Mouse (Mus musculus) gastrocnemius, adult 18-20 months (tissue): ENCODE data around the gene Myh7b. TPM values are rescaled to one million over a fixed set of nuclear protein-coding genes. Genes with fewer than 3 reads are reported as not detected.
A peak's percentile ranks its signal among the peaks of the same experiment; 100 is the strongest.

Experiments used
- DNase-seq: peaks from one replicate; pipeline ENCODE4 v3.0.0; 2021; ENCODE audit warnings: low spot score
- long read RNA-seq, 2 experiments: library from polyadenylated mRNA; stranded (forward); transcript quantifications; one replicate each; pipeline ENCODE4 v2.0.0; 2021
- total RNA-seq, 2 experiments: library from RNA; stranded (reverse); gene quantifications; 2 replicates each; pipeline ENCODE4 v1.2.3; 2021

The Myh7b gene
- 1 to 10 TPM; 4.5 to 7.3 TPM for total RNA-seq
- long read RNA-seq, experiment 1, result 0 reads
- long read RNA-seq, experiment 2, partial matches to known transcripts, result 2 of 3 reads
- long read RNA-seq, experiment 2, other reads (novel, unspliced or antisense), result 1 of 3 reads

DNA sequence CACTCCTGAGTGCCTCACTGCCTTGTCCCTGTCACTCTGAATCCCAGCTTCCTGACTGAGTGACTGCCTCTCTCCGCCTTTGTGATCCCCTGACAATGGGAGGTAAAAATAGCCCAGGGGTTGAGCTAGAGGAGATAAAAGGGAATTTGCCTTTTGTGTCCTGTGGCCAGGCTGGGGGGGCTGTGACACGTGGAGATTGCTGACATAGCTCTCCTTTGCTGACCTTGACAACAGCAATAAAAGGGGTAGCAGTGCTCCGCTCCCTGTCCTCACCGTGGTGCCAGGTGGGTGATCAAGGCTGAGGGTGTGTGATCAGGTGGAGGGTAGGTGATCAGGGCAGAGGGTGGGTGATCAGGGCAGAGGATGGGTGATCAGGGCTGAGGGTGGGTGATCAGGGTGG, at the start of gene Myh7b:
Gene Myh7b (plus strand): TSS at position 235 of the 400 bp plus-strand sequence.
- no peak for DNase-seq

DNA sequence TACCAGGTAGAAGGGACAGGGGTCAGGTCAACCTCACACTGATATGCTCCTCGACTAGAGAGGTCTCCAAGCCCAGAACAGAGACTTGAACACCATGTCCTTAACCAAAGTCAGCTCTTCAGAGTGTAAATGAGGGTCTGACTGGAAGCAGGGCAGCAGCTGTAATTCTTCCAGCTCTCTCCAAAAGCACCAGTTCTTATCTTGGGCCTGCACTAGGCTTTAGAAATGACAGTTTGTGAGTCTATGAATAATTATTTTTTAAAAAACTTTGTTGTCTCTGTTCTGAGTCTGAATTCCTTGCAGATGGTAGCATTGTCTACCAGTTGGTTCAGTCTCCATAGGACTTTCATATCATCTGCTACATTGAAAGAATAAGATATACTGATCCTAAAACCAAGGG, 48.8 kb upstream of the Myh7b start:
- DNase-seq, result no peak

DNA sequence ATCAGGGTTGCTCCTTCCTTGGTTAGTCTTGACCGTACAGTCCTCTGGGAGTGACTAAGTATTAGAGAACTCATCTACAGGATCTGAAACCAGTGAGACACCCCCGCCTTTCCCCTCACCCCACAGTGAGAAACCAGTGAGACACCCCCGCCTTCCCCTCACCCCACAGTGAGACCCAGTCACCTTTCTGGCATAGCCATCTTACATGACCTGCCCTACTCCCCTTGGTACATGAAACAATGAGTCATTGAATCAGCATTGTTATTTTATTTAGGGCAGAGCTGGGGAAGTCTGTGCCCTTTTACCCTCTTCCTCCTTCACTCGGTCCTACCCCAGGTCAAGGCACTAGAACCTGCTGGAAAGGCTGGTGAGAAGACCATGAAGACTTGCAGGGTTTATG, 48.1 kb upstream of the Myh7b start:
- no peak for DNase-seq

DNA sequence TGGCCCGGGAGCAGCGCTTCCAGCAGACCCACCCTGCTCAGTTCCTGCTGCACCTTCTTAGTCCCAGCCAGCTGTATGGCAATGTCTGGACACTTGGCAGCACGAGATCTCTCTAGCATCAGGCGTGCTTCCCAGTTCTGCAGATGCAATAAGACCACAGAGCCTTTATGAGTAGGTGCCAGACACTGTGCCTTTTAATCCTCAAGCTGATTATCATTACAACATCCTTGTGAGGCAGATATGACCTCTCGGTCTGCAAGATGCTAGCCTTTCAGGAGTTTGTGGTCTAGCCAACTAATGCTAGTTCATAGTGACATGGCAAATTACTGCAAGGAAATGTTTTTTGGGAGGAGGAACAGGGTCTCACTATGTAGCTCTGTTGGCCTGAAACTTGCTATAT, 43.3 kb upstream of the Myh7b start:
- no peak for DNase-seq

DNA sequence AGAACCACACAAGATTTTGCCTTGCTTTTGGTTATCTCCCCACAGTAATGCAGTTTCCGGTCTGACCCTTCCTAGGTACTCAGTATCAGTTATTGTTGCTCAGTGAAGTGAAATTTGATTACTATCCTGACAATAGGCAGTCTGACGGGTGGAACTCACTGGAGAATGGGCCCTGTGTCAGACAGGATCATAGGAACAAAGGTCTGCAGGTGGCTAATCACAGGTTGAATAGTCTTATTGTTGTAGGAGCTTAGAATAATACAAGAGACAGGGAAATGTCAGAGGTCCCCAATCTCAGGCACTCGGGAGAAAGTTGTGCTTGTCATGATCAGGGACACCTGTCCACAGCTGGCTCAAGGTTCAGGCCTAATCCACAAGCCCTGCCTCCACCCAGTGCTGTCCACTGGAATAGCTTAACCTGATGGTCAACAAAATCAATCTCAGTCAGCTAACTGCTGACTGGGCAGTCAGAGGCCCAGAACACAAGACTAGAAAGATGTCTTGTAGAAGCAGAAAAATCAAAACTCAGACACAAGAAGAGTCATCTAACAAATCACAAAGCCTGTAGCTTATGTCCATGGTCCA, 41.7 kb upstream of the Myh7b start:
- no peak for DNase-seq

DNA sequence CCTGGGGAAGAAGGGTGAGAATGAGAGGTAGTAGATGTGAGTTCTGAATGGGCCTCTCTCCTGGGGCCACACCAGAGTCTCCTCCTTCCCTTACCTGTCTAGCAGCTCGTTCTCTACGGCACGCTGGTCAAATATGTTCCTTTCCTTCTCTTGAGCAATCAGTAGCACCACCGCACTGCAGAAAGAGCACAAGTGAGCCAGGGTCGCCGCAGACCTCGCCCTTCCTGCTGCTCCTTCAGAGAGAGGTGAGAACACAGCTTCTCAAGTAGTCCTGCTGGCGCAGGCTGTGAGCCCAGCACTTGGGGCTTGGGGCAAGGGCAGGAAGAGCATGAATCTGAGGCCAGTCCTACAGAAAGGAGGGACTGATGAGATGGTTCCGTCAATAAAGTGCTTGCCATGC, 38.0 kb upstream of the Myh7b start:
- DNase-seq, result no peak

DNA sequence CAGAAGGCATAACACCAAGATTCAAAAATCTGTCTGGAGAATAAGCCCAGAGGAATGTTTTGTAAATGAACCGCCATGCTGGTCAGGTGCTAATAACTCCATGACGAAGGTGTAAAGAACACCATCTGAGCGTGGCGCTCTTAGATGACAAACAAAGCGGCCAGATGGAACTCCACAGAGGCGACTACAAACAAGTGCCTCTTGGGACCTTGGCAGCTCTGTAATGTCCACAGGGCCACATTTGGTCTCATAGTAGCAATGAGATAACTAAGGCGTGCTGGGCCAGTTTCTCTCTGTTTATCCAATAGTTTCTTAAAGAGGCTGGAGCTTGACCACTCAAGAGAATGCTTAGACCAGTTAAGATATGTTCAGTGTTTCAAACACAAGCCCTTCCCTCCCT, 37.0 kb upstream of the Myh7b start:
- DNase-seq, result no peak

DNA sequence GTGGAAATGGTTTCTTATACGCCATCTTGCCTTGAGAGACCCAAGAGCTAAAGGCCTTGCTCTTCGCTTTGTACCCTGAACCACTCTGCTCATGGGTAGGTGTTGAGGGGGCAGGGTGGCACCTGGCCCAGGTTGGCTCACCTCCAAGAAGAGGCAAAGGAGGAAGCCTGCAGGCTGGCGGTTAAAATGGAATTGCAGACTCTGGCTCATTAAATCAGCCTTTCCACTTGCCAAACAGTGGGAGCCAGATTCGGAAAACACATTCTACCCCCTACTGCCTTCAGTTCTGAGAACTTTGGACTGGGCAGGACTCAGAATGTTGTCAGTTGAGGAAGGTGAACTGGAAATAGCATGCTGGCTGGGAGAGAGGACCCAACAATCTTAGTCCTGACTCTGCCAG, 36.3 kb upstream of the Myh7b start:
- peak; percentile 39 for DNase-seq

DNA sequence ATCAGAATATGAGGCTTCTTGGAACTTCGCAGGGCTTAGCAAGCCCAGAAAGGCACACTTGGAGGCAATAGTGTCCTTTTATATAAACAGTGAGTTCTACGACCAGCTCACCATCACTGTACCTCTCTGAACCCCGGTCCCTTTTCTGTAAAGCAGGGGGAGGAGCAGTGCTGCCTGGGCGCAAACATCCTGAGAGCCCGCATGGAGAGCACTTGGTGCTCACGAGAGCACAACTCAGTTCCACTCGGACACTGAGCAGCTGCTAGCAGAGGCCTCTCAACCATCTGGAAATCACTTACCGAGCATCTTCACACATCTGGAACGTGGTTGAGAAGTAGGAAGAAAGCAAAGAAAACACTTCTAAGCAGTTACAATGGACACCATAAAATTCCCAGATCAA, 34.4 kb upstream of the Myh7b start:
- no peak for DNase-seq

DNA sequence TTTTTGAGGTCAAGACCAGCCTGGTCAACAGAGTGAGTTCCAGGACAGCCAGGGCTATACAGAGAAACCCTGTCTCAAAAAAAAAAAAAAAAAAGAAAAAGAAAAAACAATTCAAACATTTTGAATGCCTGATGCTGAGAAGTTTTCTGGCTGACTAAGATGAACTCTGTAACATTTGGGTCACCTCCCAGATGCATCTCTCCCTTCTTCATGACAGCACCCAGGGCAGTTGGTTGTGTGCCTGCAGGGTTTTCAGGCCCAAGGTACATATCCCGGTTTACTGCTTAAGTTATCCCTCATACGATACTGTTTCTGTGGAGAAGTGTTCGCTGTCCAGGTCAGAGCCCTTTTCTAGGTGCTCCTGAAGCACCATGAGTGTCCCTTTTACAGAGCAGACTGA, 30.7 kb upstream of the Myh7b start:
- DNase-seq, result no peak

DNA sequence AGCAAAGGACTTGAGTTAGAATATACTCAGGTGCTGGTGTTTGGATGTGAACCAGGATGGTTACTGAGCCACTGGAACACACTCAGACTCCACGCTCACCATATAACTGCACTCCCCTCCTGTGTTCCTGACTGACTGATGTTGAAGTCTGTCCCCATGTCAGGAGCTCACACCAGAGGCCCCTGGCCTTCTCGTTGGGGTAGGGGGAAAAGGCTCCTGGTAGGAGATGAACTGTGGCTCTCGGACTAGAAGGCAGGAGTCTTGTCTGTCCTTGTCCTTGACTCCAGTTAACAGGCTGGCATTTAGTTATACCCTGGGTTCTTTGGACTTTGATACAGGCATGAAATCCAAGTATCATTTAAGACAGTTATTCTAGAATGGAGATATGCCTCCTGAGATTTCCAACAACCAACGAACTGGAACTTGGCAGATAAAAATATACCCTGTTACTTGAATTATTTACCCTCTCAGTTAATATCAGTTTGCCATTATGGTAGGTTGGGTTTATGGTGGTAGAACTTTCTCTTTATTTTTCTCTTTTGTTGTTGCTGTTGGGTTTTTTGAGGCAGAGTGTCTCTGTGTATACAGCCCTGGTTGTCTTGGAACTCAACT, 28.5 kb upstream of the Myh7b start:
- DNase-seq, result no peak

DNA sequence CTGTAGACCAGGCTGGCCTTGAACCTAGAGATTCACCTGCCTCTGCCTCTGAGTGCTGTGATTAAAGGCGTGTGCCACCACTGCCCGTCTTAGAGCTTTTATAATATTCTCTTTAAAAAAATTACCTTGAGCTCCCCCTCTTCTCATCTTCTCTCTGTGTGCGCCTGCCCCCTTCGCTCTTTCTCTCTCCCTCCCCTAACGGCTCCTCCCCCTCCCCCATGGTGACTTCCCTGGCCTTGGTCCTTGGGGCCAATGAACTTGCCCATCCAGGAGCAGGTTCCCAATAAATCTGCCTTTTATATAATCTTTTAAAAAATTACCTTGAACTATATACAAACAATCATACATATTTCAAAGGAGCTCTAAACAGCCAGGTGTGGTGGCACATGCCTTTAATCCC, 28.0 kb upstream of the Myh7b start:
- DNase-seq, result no peak

DNA sequence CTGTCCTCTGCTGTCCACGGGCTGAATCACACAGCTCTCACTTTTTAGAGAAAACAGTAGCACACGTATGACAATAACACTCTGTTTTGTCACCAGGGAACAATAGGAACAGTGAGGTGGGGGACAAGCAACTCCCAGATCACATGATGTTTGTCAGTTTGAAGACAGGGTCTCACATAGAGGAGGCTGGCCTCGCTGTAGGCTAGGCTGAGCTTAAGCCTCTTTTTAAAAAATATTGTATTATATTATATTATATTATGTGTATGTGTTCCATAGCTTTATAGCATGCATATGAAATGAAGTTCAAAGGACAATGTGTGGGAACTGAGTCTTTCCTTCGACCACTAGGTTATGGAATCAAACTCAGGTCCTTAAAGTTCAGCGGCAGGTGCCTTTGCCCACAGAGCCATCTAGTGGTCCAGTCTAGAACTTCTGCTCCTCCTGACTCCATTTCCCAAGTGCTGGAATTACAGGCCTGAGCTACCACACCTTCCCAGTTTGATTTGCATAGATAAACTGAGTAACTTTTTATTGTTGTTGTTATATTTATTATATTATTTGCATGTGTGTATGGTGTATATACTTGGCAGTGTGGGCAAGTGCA, 27.0 kb upstream of the Myh7b start:
- peak; percentile 64 for DNase-seq

DNA sequence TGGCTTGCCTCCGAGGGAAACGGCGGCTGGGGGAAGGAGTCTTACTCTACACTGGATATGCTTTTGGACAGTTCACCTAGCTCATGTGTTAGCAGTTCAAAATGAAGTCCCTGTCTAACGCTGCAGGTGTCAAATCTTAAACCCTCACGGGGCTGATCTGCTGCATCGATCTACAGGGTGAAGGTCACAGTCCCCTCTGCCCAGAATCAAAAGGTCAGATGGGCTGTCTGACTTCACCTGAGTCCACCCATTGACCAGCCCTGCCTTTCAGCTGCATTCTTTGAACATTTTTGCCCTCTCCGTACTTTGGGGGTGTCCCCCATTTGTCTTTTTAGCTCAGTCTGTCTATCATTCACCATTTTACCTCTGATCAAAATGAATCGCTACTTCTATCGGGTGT, 25.9 kb upstream of the Myh7b start:
- DNase-seq, result no peak

DNA sequence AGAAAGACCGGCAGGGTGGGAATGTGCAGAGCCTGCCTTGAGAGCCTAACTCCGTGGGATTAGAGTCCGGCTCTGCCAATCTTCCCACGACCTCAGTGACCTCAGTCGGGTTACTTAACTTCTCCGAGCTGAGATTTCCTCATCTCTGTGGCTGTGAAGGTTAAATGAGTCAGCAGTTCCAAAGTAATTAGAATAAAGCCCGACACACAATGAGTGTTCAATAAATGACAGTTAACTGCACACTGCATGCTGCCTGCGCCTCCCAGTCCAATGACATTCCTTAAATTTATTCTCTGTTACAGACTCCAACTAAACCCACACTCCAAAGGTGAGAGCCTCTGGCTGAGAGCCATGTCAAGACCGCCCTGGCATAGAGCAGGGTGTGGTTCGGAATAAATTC, 25.5 kb upstream of the Myh7b start:
- DNase-seq, result no peak

DNA sequence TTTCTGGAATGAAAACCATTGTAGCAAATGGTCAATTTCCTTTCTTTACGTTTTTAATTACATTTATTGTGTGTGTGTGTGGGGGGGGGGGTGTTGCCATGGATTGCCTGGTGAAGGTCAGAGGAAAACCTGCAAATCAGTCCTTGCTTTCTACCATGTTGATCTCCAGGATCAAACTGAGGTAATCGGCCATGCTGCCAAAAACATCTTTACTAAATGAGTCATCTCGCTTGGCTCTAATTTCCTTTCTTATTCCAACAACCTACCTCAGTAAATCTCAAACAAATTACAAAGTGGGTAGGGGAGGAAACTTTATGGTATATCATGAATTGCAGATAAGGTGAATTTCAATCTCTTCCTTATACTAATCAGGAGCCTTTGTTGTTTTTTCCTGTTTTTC, 22.9 kb upstream of the Myh7b start:
- no peak for DNase-seq

DNA sequence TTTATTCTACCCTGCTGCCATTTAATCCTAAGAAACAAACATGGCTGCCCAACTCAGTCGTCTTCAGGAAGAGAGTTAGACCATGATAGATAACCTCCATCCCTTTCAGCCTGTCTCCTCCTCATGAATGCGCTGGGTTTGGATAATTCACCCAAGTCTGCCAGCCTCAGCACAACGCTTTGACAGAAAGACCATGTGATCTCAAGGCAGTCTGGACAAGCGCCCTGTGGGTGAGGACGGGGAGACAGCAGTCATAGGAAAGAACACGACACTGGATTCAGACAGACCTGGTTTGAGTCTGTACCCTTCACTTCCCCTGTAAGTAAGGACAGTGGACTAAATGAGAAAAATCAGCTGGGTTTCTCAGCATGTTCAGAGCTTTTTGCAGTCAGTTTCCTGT, 21.5 kb upstream of the Myh7b start:
- DNase-seq, result no peak

DNA sequence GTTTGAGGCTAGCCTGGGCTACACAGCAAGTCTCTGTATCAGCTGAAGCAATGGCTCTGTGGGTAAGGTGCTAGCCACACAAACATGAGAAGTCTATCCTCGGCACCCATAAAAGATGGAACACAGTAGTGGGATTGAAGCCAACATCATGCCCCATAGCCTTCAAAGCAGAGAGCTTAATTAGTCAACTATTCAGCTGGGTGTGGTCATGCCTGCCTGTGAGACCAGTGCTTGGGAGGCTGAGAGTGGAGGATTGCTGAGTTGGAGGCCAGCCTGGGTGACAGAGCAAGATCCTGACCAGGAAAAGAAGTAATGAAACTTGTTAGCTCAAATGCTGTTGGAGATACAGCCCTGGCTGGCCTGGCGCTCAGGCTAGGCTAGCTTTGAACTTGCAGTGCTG, 20.1 kb upstream of the Myh7b start:
- DNase-seq, result no peak

DNA sequence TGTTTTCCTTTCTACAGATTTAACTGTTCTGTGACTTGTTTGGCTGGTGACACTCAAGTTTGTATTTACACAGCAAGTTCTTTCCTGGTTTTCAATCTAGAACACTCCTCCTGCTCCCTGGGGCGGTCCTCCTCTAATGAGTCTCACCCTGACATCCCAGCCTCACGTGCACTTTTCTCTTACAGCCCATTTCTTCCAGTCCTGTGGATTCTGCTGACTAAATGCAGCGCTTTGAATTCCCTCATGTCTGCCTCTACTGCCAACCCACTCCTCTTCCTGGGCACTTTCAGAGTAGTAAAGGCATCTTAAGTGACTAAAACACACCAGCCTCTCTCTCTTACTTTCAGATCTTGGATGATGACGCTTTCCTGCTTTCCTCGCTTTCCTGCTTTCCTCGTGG, 19.3 kb upstream of the Myh7b start:
- DNase-seq, result no peak

DNA sequence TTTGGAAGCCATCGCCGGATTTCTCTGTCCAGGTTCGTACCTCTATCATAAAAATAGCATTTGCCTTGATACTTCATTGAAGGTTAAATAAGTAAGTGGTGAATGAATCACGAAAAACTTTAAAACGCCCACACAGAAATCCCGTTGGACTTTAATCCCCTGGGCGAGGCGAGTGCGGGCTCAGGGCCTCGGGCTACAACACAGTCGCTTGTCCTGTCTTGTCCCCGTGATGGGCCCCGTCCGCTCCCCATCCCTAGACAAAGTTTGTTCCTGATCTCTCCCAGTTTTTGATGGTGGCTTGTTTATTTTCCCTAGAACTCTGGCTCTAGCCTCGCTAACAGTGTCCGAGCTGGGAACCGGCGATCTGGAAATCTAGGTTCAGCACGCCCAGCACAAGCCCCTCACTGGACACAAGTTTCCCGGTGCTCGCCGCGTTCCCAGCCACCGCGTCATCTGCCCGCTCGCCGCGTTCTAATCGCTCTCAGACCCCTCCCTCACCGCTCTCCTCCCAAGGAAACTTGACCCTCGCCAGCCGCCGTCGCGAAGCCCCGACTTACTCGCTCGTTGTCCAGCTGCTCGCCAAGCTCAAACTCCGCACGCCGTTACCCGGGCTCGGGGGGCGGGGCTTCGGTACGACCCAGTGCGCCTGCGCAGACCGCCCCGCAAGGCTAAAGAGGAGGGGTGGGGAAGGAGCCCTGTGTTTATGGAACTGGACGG, 18.7 kb upstream of the Myh7b start, which contains the start of gene Gss:
Gene Gss (minus strand): TSS at position 674 of the 717 bp plus-strand sequence.
- peak; percentile 99 for DNase-seq

DNA sequence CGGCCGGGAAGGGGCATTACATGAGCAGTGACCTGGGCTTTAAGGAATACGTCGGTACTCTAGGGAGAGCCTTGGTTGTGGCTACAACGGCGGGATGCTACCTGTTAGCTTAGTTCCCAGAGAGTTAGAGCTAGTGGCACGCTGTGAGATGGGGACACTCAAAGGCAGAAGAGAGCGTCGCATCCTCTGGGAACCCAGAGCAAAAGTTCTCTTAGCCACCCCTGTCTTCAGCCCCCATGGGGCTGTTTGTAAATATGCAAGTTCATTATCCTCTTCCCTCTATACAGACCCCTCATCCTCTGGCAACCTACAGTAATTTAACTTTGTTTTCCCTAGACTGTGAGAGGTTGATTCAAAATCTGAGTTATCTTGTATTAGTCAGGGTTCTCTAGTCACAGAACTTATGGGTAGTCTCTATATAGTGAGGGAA, 18.1 kb upstream of the Myh7b start:
- DNase-seq, result no peak

DNA sequence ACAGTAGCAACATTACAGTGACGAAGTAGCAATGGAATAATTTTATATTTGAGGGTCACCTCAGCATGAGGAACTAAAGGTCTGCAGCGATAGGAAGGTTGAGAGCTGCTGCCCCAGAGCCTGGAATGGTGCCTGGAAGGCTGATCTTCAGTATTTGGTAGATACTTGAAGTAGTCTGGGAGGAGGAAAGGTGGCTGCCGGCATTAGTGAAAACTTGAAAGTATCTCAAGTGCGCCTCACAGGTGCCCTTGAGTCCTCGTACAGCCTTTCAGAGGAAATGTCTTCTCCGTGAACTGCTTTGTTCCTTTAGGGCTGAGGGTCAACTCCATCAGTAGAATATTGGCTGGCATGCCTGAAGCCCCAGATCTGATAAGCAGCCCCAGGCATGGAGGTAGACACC, 15.5 kb upstream of the Myh7b start:
- DNase-seq, result no peak
